Mouse (Mus musculus): ENCODE measurements around the gene Tsfm.

Tsfm gene

GRCm38 (mm10) chr10:127042468-127043115 lies 12.0 kb upstream of the Tsfm start:
- in situ Hi-C loops (cut with MboI; ENCODE audit: low sequenced_read_pairs), result no loop called here

DNA sequence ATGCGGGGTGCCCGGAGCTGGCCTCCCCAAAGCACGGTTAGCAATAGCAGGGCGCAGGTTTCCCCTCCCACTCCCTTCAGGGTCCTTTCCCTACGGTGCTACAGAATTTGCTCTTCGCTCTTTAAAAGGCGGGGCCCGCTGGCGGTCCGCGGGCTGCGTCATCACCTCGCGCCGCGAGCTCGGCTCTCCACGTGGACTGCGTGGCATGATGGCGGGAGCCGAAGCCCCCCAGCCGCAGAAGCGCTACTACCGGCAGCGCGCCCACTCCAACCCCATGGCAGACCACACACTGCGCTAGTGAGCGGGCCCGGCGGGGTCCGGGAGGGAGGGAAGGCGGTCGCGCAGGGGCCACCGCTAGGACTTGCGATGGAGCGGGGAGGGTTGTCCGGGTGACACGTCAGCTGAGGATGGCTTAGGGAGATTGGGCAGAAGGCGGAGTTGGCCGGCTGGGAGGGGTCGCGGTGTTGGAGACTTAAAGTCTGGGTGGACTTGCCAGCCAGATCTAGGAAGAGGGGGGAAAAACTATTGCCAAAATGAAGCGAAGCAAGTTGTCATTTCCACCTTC lies 11.2 kb upstream of the Tsfm start:
- in situ Hi-C loops (cut with MboI; ENCODE audit: low sequenced_read_pairs), result no loop called here

DNA sequence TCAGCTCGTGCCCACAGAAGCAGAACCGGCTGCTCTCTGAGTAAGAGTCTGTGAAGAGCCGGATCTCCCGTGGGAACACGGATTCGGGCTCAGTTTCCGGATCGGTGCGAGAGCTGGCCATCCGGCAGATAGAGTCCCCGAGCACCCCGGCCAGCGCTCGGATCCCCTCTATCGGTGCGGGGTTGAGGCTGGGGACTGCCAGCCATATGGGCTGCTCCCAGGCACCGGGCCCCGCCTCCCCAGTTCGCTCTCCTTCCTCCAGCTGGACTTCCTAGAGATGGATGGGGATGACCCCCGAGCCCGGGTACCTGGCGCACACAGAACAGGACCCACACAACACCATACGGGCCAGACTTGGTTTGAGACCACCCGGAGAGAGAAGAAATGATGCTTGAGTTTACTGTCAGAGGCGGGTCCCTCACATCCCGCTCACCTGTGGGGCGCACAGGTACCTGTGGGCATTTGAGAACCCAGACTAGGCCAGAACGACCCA lies 10.7 kb upstream of the Tsfm start, which contains the start of the genes Mettl1 and Eef1akmt3:
Mettl1 (plus strand) TSS at position 141 of the 493 bp plus-strand sequence.
Eef1akmt3 (minus strand) TSS at position 240 of the 493 bp plus-strand sequence.
- in situ Hi-C loops (cut with MboI; ENCODE audit: low sequenced_read_pairs), result no loop called here

DNA sequence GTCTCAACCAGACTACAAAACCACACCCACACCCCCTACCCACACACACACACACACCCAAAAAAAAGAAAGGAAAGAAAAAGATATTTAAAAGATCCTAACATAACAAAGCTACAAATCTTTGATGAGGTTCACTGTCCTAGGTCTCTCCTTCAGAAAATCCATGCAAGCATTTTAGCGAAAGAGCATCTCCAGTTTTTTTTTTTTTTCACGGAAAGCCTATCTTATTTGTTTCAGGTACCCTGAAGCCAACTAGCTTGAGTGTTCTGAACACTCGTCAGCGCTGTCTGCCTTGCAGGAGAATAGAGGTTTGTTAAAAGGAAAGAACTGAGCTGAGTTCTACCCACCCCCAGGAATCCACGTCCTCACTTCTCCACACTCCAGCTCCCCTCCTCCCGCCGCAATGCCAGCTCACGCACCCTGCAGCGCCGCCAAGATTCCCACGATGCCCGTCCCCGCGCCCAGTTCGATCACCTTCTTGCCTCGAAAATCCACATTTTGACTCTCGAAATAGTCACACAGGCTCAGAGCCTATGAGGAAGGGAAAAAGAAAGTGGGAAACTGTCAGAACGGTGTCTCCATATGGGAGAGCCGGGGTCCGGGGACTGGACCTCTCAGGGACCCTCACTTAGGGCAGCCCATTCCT lies 10.1 kb upstream of the Tsfm start:
- in situ Hi-C loops (cut with MboI; ENCODE audit: low sequenced_read_pairs), result no loop called here

GRCm38 (mm10) chr10:127037641-127038040 lies 7.0 kb upstream of the Tsfm start:
- in situ Hi-C loops (cut with MboI; ENCODE audit: low sequenced_read_pairs), result no loop called here

GRCm38 (mm10) chr10:127036273-127036672 lies 5.6 kb upstream of the Tsfm start:
- in situ Hi-C loops (cut with MboI; ENCODE audit: low sequenced_read_pairs), result no loop called here

- in situ Hi-C loops (cut with MboI; ENCODE audit: low sequenced_read_pairs), result no loop called here
Measured at GRCm38 (mm10) chr10:127033301-127033741, 2.7 kb upstream of the Tsfm start.

- in situ Hi-C loops (cut with MboI; ENCODE audit: low sequenced_read_pairs), result no loop called here
Measured at GRCm38 (mm10) chr10:127018422-127018821, 12.2 kb downstream of the Tsfm start.

GRCm38 (mm10) chr10:127017071-127017470 lies 13.6 kb downstream of the Tsfm start:
- in situ Hi-C loops (cut with MboI; ENCODE audit: low sequenced_read_pairs), result no loop called here

DNA sequence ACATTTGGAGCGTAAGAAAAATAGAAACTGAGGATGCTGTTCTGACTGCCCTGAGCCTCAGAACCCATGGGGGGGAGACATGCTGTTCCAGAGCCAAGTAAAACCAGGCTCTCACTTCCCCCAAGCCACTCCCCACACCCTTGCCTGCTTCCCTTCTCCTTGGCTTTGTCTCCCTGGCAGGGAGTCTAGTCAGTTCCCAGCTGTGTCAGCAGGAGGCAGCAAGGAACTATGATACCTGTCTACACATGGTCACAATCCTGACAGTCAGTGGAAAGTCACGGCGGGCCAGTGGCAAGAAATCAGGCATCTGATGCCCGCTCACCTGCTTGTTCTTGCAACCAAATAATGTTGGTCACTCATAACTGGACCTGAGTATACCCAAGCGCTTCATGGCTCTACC lies 14.2 kb downstream of the Tsfm start:
- in situ Hi-C loops (cut with MboI; ENCODE audit: low sequenced_read_pairs), result no loop called here

- in situ Hi-C loops (cut with MboI; ENCODE audit: low sequenced_read_pairs), result no loop called here
Measured at GRCm38 (mm10) chr10:127003806-127004205, 26.8 kb downstream of the Tsfm start.

- in situ Hi-C loops (cut with MboI; ENCODE audit: low sequenced_read_pairs), result no loop called here
Measured at GRCm38 (mm10) chr10:127003334-127003733, 27.3 kb downstream of the Tsfm start.

GRCm38 (mm10) chr10:127002765-127003164 lies 27.9 kb downstream of the Tsfm start:
- in situ Hi-C loops (cut with MboI; ENCODE audit: low sequenced_read_pairs), result no loop called here

GRCm38 (mm10) chr10:127002056-127002455 lies 28.6 kb downstream of the Tsfm start:
- in situ Hi-C loops (cut with MboI; ENCODE audit: low sequenced_read_pairs), result no loop called here

DNA sequence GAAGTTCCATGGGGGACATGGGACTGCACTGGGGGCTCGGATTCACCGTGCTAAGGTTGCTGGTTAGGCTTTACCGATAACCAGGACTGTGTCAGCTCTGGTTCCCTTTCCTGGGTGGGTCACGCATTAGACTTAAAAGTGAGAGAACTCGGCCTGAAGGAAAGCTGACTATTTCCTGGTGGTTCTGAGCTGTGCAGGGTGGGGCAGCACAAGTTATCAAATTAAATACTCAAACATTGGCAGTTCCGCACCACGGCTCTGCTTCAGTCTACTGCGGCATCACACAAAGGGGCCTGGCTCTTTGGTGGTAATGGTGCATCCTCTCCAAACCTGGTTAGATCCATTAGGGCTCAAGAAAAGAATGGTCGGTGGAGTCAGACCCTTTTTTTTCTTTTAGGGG lies 29.3 kb downstream of the Tsfm start:
- in situ Hi-C loops (cut with MboI; ENCODE audit: low sequenced_read_pairs), result no loop called here

DNA sequence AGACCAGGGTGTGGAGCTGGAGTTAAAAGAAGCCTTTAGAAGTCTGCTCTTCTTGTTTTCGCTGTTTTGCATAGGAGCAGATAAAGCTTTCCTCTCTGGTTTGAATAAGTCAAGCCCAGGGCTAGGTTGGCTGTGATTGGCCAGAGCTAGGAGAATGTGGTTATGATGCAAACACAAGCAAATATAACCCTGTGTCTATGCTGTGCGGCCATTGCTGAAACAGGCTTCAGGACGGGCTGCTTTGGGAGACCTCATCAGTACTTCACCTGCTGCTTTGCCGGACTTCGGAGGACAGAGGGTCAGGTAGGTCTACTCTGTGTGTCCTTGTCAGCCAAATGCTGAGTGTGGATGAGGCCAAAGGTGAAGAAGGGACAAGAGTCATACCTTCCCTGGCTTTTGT lies 30.1 kb downstream of the Tsfm start, which contains the start of gene Avil:
Avil (plus strand) TSS at position 181 of the 400 bp plus-strand sequence.
- in situ Hi-C loops (cut with MboI; ENCODE audit: low sequenced_read_pairs), result no loop called here

GRCm38 (mm10) chr10:126997340-126998113 lies 33.1 kb downstream of the Tsfm start:
- in situ Hi-C loops (cut with MboI; ENCODE audit: low sequenced_read_pairs), result no loop called here

DNA sequence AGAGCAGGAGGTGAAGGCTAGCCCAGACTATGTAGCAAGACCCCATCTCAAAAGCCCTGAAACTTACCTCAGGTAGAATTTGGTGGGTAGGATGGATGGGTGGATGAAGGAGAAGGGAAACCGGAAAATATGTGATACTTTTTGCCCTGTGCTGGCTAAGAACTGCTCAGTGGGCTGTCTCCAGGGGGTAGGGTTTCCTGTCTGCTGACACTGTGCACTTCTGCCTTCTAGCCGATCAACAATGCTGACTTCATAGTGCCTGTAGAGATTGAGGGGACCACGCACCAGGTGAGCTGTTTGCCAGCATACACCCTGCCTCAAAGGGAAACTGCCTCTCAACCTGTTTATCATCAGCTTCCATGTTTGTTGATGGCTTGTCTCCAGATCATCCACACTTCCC lies 37.0 kb downstream of the Tsfm start:
- in situ Hi-C loops (cut with MboI; ENCODE audit: low sequenced_read_pairs), result no loop called here

- in situ Hi-C loops (cut with MboI; ENCODE audit: low sequenced_read_pairs), result no loop called here
Measured at GRCm38 (mm10) chr10:126991676-126992075, 39.0 kb downstream of the Tsfm start.

- in situ Hi-C loops (cut with MboI; ENCODE audit: low sequenced_read_pairs), result no loop called here
Measured at GRCm38 (mm10) chr10:126990313-126991056, 40.2 kb downstream of the Tsfm start.

Data from CH12F3 (cell line).